Mouse (Mus musculus) kidney, embryonic 14.5 days (tissue): ENCODE measurements at regions not wholly inside any gene's neighbourhood (a gene's known extent, or its start where the extent isn't known, plus 50 kb on each side); places are given as distances from the start of the nearest gene placed in this dataset.
A peak's percentile ranks its signal among the peaks of the same experiment; 100 is the strongest.

Experiments
- ATAC-seq: fragments of 200-750 bp; cut with Nextera tagmentation; 2 replicates; pipeline ENCODE4 v1.8.0; 2017; ENCODE audit warnings: moderate number of reproducible peaks, mild to moderate bottlenecking, moderate TSS enrichment, moderate library complexity; ENCODE audit not compliant: low FRiP score, low TSS enrichment
- H3K27ac ChIP-seq: fragments of 300-500 bp; sonication (generic); 2 replicates; pipeline ENCODE4 v1.5.1; 2014; ENCODE audit warnings: low read depth, mild to moderate bottlenecking, low read length, moderate library complexity, mixed read lengths
- H3K27me3 ChIP-seq: fragments of 300-500 bp; sonication (generic); 2 replicates; pipeline ENCODE4 v1.6.1; 2014; ENCODE audit warnings: mild to moderate bottlenecking, low read length; ENCODE audit not compliant: control insufficient read depth, insufficient read depth
- H3K36me3 ChIP-seq: fragments of 300-500 bp; sonication (generic); 2 replicates; pipeline ENCODE4 v1.6.1; 2014; ENCODE audit warnings: low read length, mixed read lengths; ENCODE audit not compliant: control insufficient read depth, insufficient read depth
- H3K4me1 ChIP-seq: fragments of 300-500 bp; sonication (generic); 2 replicates; pipeline ENCODE4 v1.6.1; 2014; ENCODE audit warnings: low read length, mixed read lengths; ENCODE audit not compliant: control insufficient read depth, insufficient read depth
- H3K4me2 ChIP-seq: fragments of 300-500 bp; sonication (generic); replicated peaks from 2 replicates; pipeline ENCODE4 v1.6.1; 2014; ENCODE audit warnings: low read depth, mild to moderate bottlenecking, low read length
- H3K4me3 ChIP-seq: fragments of 300-500 bp; sonication (generic); 2 replicates; pipeline ENCODE4 v1.5.1; 2014; ENCODE audit warnings: mild to moderate bottlenecking, low read length
- H3K9ac ChIP-seq: fragments of 300-500 bp; sonication (generic); 2 replicates; pipeline ENCODE4 v1.6.1; 2014; ENCODE audit warnings: low read depth, mild to moderate bottlenecking, low read length, moderate library complexity
- H3K9me3 ChIP-seq: fragments of 300-500 bp; sonication (generic); 2 replicates; pipeline ENCODE4 v1.6.1; 2016; ENCODE audit warnings: low read length; ENCODE audit not compliant: control insufficient read depth
- WGBS: fragments of 180-500 bp; shearing (Covaris S2); extraction: QIAGEN DNeasy Blood & Tissue Kit; methylation state at CpG from one replicate; pipeline ENCODE4 v1.1.7; 2014; 5-methylcytosine and 5-hydroxymethylcytosine counted together

DNA sequence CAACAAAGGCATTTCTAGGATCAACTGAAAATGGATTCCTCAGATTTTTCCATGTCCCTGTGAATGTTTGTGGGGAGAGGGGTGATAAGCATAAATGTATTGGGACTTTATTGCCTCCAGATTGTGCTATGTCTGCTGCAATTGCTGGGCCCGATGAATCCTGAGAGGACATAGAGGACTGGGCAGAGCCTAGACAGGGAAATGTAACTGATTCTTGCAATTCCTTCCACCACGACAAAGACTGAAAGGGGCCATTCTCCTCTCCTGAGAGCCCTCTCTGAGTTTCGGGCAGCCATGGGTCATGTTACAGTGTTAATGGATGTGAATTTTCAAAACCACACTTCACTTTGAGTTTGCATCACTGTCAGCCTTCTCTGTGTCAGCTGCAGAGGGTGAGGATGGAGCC lies 159.7 kb upstream of the Gdf10 start:
- no peak overlapping the region for H3K4me2 ChIP-seq
- no peaks in the 10 kb centered on the region for H3K4me1 ChIP-seq
- 53% methylated on average over 3 of the region's 3 CpGs for WGBS
- H3K4me3 ChIP-seq = no peak overlapping the region
- H3K9me3 ChIP-seq = no peaks in the 10 kb centered on the region
- H3K36me3 ChIP-seq = no peaks in the 10 kb centered on the region
- no peak overlapping the region for H3K9ac ChIP-seq
- ATAC-seq = no peak
- H3K27me3 ChIP-seq = no peaks in the 10 kb centered on the region
- no peak overlapping the region for H3K27ac ChIP-seq

DNA sequence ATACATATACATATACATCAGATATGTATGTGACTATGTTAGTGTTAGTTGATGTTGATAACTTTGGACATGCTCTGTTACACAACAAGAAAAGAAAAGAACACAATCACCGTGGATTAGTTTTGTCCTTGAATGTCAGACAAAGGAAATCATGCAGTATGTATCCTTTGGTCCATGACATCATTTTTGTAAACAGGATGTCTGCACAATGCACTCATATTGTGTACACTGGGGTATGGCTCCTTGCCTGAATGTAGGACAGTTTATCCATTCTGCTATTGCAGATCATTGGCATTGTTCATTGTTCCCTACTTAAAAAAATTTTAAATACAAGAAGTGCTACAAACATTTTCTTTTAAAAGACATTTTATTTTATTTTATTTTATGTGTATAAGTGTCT lies 157.6 kb upstream of the Gdf10 start:
- H3K27ac ChIP-seq = no peak overlapping the region
- H3K27me3 ChIP-seq = no peaks in the 10 kb centered on the region
- ATAC-seq = no peak
- 71% methylated on average over 1 of the region's 1 CpGs for WGBS
- H3K9ac ChIP-seq = no peak overlapping the region
- no peak overlapping the region for H3K4me2 ChIP-seq
- H3K4me3 ChIP-seq = no peak overlapping the region
- no peaks in the 10 kb centered on the region for H3K9me3 ChIP-seq
- H3K4me1 ChIP-seq = no peaks in the 10 kb centered on the region
- no peaks in the 10 kb centered on the region for H3K36me3 ChIP-seq

- no peak for ATAC-seq
- no peaks in the 10 kb centered on the region for H3K9me3 ChIP-seq
- no peak overlapping the region for H3K9ac ChIP-seq
- H3K27me3 ChIP-seq = no peaks in the 10 kb centered on the region
- H3K4me2 ChIP-seq = no peak overlapping the region
- H3K4me3 ChIP-seq = no peak overlapping the region
- no peaks in the 10 kb centered on the region for H3K36me3 ChIP-seq
- no peaks in the 10 kb centered on the region for H3K4me1 ChIP-seq
- no peak overlapping the region; the same call in 1 of the 2 replicates for H3K27ac ChIP-seq
- 71% methylated on average over 3 of the region's 3 CpGs for WGBS
These were observed 151.0 kb upstream of the Gdf10 start for GRCm38 (mm10) chr14:33772374-33772773.

DNA sequence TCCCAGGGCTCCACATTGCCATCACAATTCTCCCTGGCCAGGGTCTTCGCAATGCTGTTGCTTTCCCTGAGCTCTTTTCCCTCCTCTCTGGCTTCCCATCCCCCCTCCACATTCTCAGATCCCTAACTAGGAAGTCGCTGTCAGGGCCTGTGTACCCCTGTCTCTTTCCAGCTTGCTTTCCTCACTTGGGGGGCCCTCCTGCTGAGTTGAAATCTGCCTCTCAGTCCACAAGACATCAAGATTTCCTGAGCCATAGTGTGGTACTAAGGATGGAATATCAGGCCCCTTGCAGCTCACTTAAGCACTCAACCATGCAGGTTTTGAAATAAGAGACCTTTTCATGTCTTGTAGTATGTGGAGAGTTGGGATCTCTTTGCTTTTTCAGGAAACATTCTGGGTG lies 133.8 kb upstream of the Gdf10 start:
- Histone ChIP-seq H3K9ac (no peak overlapping the region), H3K9me3 (no peaks in the 10 kb centered on the region), H3K4me1 (peaks cover 6% of the 10 kb centered on the region; the same call in 1 of the 2 replicates), H3K4me2 (no peak overlapping the region), H3K27me3 (no peaks in the 10 kb centered on the region), H3K27ac (0 out of 2 replicates have a peak overlapping the region, but pooled peaks have one; percentile 12), H3K36me3 (no peaks in the 10 kb centered on the region), H3K4me3 (no peak overlapping the region)
- peak; percentile 68 for ATAC-seq
- WGBS = 24% methylated on average over 2 of the region's 2 CpGs

GRCm38 (mm10) chr14:33794262-33794661 lies 129.1 kb upstream of the Gdf10 start:
- Histone ChIP-seq H3K9me3 (no peaks in the 10 kb centered on the region), H3K9ac (no peak overlapping the region), H3K36me3 (no peaks in the 10 kb centered on the region), H3K27ac (no peak overlapping the region), H3K27me3 (no peaks in the 10 kb centered on the region), H3K4me1 (peaks cover 6% of the 10 kb centered on the region; the same call in 1 of the 2 replicates), H3K4me2 (no peak overlapping the region), H3K4me3 (no peak overlapping the region)
- no peak for ATAC-seq
- WGBS = 36% methylated on average over 3 of the region's 3 CpGs

DNA sequence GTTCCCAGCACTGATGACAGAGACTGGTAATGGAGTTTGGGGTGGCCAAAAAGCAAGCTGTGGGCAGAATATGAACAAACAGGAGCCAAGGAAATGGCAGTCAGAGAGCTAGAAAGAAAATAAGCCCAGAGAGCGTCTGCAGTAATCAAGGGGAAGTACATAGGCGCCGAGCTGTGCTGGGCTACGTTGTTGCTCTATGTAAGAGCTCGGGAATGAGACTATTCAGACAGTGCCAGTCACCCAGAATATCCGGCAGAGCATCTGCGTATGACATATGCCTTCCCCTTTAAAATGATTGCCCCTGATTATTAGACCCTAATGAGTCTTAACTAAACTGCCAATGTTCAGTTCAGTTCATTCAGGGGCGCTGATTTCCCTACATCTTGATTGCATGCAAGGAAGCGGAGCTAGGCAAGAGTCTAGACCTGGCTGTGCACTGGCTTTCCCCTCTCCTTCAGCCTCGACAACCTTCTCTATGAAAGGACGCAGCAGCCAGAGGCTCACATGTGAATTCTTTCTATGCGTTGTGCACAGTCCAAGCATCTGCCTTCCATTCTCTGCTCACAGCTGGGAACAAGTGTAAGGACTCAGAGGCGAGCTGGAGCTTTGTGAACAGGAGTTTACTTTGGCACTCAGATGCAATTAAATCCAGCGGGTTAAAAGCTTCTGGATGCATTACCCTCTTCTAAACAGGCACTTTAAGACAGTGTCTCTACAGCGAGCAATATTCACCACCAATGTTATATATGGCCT lies 125.7 kb upstream of the Gdf10 start:
- Histone ChIP-seq H3K9me3 (no peaks in the 10 kb centered on the region), H3K4me3 (no peak overlapping the region), H3K36me3 (no peaks in the 10 kb centered on the region), H3K27me3 (no peaks in the 10 kb centered on the region), H3K4me2 (no peak overlapping the region), H3K27ac (no peak overlapping the region; the same call in 1 of the 2 replicates), H3K4me1 (no peaks in the 10 kb centered on the region), H3K9ac (no peak overlapping the region)
- 73% methylated on average over 15 of the region's 15 CpGs for WGBS
- no peak for ATAC-seq

- no peaks in the 10 kb centered on the region for H3K36me3 ChIP-seq
- no peaks in the 10 kb centered on the region for H3K27me3 ChIP-seq
- no peak overlapping the region for H3K27ac ChIP-seq
- WGBS = 91% methylated on average over 3 of the region's 3 CpGs
- no peak overlapping the region for H3K4me3 ChIP-seq
- H3K9ac ChIP-seq = no peak overlapping the region
- no peak for ATAC-seq
- H3K4me2 ChIP-seq = no peak overlapping the region
- H3K9me3 ChIP-seq = no peaks in the 10 kb centered on the region
- peaks cover 17% of the 10 kb centered on the region for H3K4me1 ChIP-seq
These were observed 119.1 kb upstream of the Gdf10 start for GRCm38 (mm10) chr14:33804321-33804720.

DNA sequence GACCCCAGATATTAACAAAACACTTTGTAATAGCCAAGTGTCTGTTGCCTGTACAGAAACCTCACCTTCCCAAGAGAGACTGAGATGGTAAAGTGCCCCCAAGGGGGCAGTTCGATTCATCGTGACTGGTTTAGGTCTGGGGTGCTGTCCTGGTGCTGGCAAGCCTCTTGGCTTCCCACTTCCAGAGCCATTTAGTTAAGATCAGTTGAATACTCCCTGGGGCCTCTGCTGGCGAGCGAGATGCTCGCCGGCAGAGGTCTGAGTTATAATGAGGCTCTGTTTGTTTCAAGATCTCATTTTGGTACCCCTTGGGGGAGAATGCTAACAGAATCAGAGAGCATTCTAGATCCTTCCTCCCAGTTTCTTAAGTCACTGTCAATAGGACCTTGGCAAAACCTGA lies 118.7 kb upstream of the Gdf10 start:
- Histone ChIP-seq H3K4me1 (peaks cover 17% of the 10 kb centered on the region), H3K4me3 (no peak overlapping the region), H3K36me3 (no peaks in the 10 kb centered on the region), H3K27ac (no peak overlapping the region), H3K4me2 (no peak overlapping the region), H3K9ac (no peak overlapping the region), H3K27me3 (no peaks in the 10 kb centered on the region), H3K9me3 (no peaks in the 10 kb centered on the region)
- 67% methylated on average over 6 of the region's 6 CpGs for WGBS
- ATAC-seq = no peak

DNA sequence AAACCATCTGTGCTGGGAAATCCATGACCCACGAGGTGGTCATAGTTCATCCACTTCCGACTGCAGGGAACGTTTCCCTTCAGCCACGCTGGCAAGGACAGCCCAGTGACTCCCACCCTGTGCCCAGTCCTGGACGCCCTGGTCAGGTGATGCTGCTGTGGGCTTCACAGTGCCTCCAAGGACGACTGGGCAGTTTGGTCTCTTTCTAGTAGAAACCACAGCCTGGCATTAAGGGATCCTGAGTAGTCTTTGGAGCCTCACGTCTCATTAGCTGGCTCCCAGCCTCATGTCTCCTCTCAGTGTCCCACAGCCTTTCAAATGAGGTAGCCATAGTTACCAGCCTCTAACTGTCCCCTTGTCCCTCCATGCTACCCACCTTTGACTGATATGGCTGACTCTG lies 116.2 kb upstream of the Gdf10 start:
- ATAC-seq = no peak
- Histone ChIP-seq H3K36me3 (no peaks in the 10 kb centered on the region), H3K27ac (no peak overlapping the region), H3K4me1 (peaks cover 17% of the 10 kb centered on the region), H3K27me3 (no peaks in the 10 kb centered on the region), H3K9ac (no peak overlapping the region), H3K4me3 (no peak overlapping the region), H3K4me2 (no peak overlapping the region), H3K9me3 (no peaks in the 10 kb centered on the region)
- 48% methylated on average over 7 of the region's 7 CpGs for WGBS
